Mouse (Mus musculus): ENCODE results near the gene Col2a1. TPM values are rescaled to one million over a fixed set of nuclear protein-coding genes. Genes with fewer than 3 reads are reported as not detected.

Gene Col2a1
- polyA plus RNA-seq (2012) = 0.03 and 0.05 TPM in 2 replicates

GRCm38 (mm10) chr15:98003822-98004739 lies at the start of gene Col2a1:
Col2a1 (minus strand) TSS chr15:98004695.
- no peak for TF ChIP-seq GATA1 (IDR thresholded peaks at IDR 0.05; ENCODE audit: low read length)

GRCm38 (mm10) chr15:98051685-98052084 lies 47.2 kb upstream of the Col2a1 start:
- no peak for TF ChIP-seq GATA1 (IDR thresholded peaks at IDR 0.05; ENCODE audit: low read length)

- TF ChIP-seq GATA1 (IDR thresholded peaks at IDR 0.05; ENCODE audit: low read length) = no peak
Observed at GRCm38 (mm10) chr15:98048918-98049700, 44.6 kb upstream of the Col2a1 start.

GRCm38 (mm10) chr15:98044387-98044786 lies 39.9 kb upstream of the Col2a1 start:
- no peak for TF ChIP-seq GATA1 (IDR thresholded peaks at IDR 0.05; ENCODE audit: low read length)

- TF ChIP-seq GATA1 (IDR thresholded peaks at IDR 0.05; ENCODE audit: low read length) = no peak
Observed at GRCm38 (mm10) chr15:98043967-98044366, 39.5 kb upstream of the Col2a1 start.

GRCm38 (mm10) chr15:98042508-98042907 lies 38.0 kb upstream of the Col2a1 start:
- no peak for TF ChIP-seq GATA1 (IDR thresholded peaks at IDR 0.05; ENCODE audit: low read length)

GRCm38 (mm10) chr15:98039682-98040081 lies 35.2 kb upstream of the Col2a1 start:
- TF ChIP-seq GATA1 (IDR thresholded peaks at IDR 0.05; ENCODE audit: low read length) = no peak

- TF ChIP-seq GATA1 (IDR thresholded peaks at IDR 0.05; ENCODE audit: low read length) = no peak
Observed at GRCm38 (mm10) chr15:98036578-98036977, 32.1 kb upstream of the Col2a1 start.

- TF ChIP-seq GATA1 (IDR thresholded peaks at IDR 0.05; ENCODE audit: low read length) = no peak
Observed at GRCm38 (mm10) chr15:98035076-98035755, 30.7 kb upstream of the Col2a1 start.

GRCm38 (mm10) chr15:98033233-98033748 lies 28.8 kb upstream of the Col2a1 start:
- TF ChIP-seq GATA1 (IDR thresholded peaks at IDR 0.05; ENCODE audit: low read length) = no peak

GRCm38 (mm10) chr15:98029798-98030197 lies 25.3 kb upstream of the Col2a1 start:
- TF ChIP-seq GATA1 (IDR thresholded peaks at IDR 0.05; ENCODE audit: low read length) = no peak

GRCm38 (mm10) chr15:98026967-98027904 lies 22.7 kb upstream of the Col2a1 start:
- no peak for TF ChIP-seq GATA1 (IDR thresholded peaks at IDR 0.05; ENCODE audit: low read length)

- no peak for TF ChIP-seq GATA1 (IDR thresholded peaks at IDR 0.05; ENCODE audit: low read length)
Observed at GRCm38 (mm10) chr15:98025611-98026010, 21.1 kb upstream of the Col2a1 start.

GRCm38 (mm10) chr15:98023137-98023536 lies 18.6 kb upstream of the Col2a1 start:
- no peak for TF ChIP-seq GATA1 (IDR thresholded peaks at IDR 0.05; ENCODE audit: low read length)

Data from G1E-ER4 (cell line).